Comparison of ENCODE assay signal across 8 mouse cellular contexts in the genomic region with DNA sequence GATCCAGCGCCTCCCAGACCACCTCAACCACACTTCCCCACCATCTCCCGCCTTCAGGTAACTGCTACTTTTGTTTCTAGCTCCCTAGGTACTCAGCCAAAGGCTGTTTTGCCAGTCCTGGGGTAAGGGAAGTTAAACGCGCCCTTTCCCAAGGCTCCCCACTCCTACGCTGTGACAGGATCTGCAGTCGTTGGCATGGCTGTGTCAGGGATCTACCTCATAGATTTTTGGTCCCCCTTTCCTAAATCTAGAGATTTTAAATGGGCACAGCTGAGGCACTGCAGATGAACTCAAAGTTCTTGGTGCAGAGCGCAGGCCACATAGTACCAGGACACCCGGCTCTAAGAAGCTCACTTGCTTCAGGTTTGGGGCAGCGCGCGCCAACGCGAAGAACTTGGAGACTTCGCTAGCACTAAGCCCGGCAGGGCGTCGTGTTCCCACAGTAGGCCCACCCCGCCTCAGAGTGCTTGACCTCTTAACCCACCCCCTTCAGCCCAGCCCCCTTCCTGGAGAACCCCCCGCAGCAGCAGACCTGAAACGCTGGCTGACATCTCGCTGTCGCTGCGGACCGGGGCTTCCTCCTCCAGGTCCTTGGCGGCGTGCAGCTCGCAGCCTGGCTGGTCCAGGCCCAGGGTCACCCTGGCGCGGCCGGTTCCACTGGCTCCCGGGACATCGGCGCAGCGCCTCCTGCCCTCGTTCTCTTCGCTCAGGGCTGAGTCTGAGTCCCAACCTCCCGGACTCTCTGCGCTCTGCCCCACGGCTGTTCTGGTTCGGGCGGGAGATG. TPM values are rescaled to one million over a fixed set of nuclear protein-coding genes. Genes with fewer than 3 reads are reported as not detected.
DNase-seq lines count a peak whose midpoint lies in the region; ATAC-seq lines count a peak whose summit lies in the region.
"Had no signal": no experiment of that assay in that cellular context is flagged by ENCODE, and none has a peak within 500 bp of the region (broad histone marks: within the 10 kb centered on the region; RNA-seq: fewer than 3 reads in every experiment).

No protein-coding gene starts in this region.

- H3K9me3 ChIP-seq in liver, embryonic 12.5 days (replicated peaks) = no peaks in the 10 kb centered on the region
- no peaks in the 10 kb centered on the region for H3K9me3 ChIP-seq in embryonic facial prominence, embryonic 10.5 days
- H3K9me3 ChIP-seq in hindbrain, embryonic 13.5 days = no peaks in the 10 kb centered on the region
- no peaks in the 10 kb centered on the region for H3K9me3 ChIP-seq in neural tube, embryonic 12.5 days

- no peak overlapping the region for H3K9ac ChIP-seq in liver, embryonic 12.5 days
- peak overlapping the region; percentile 5; the same call in 1 of the 2 replicates for H3K9ac ChIP-seq in hindbrain, embryonic 13.5 days
- peak overlapping the region; percentile 39; the same call in 1 of the 2 replicates for H3K9ac ChIP-seq in neural tube, embryonic 12.5 days

- H3K4me1 ChIP-seq in liver, embryonic 12.5 days = peaks cover 24% of the 10 kb centered on the region
- H3K4me1 ChIP-seq in embryonic facial prominence, embryonic 10.5 days = peaks cover 46% of the 10 kb centered on the region
- peaks cover 43% of the 10 kb centered on the region for H3K4me1 ChIP-seq in hindbrain, embryonic 13.5 days (replicated peaks)
- peaks cover 34% of the 10 kb centered on the region for H3K4me1 ChIP-seq in neural tube, embryonic 12.5 days

- intact Hi-C loops in left cerebral cortex, postnatal 14 days (cut with DNase I) = no loop called here

- H3K36me3 ChIP-seq in liver, embryonic 12.5 days = no peaks in the 10 kb centered on the region
- H3K36me3 ChIP-seq in embryonic facial prominence, embryonic 10.5 days (replicated peaks) = no peaks in the 10 kb centered on the region
- H3K36me3 ChIP-seq in hindbrain, embryonic 13.5 days = no peaks in the 10 kb centered on the region
- H3K36me3 ChIP-seq in neural tube, embryonic 12.5 days = no peaks in the 10 kb centered on the region

- H3K4me2 ChIP-seq in liver, embryonic 12.5 days = peak overlapping the region; percentile 57
- peak overlapping the region; percentile 56 for H3K4me2 ChIP-seq in hindbrain, embryonic 13.5 days
- peak overlapping the region; percentile 61 for H3K4me2 ChIP-seq in neural tube, embryonic 12.5 days (replicated peaks)

- H3K27ac ChIP-seq in liver, embryonic 12.5 days = no peak overlapping the region
- peak overlapping the region; percentile 67 for H3K27ac ChIP-seq in embryonic facial prominence, embryonic 10.5 days (replicated peaks)
- H3K27ac ChIP-seq in hindbrain, embryonic 13.5 days = no peak overlapping the region
- no peak overlapping the region for H3K27ac ChIP-seq in neural tube, embryonic 12.5 days

- H3K27me3 ChIP-seq in liver, embryonic 12.5 days (replicated peaks) = peaks cover 98% of the 10 kb centered on the region
- H3K27me3 ChIP-seq in embryonic facial prominence, embryonic 10.5 days (replicated peaks; ENCODE audit: low read depth, poor library complexity, severe bottlenecking) = peaks cover 100% of the 10 kb centered on the region
- peaks cover 94% of the 10 kb centered on the region for H3K27me3 ChIP-seq in hindbrain, embryonic 13.5 days
- peaks cover 94% of the 10 kb centered on the region for H3K27me3 ChIP-seq in neural tube, embryonic 12.5 days (replicated peaks)

- ATAC-seq in liver, embryonic 12.5 days = 0 out of 2 replicates have a peak, but pooled peaks have one; percentile 11
- ATAC-seq in hindbrain, embryonic 13.5 days (ENCODE audit: low FRiP score) = peak; percentile 30; the same call in 1 of the 2 replicates
- ATAC-seq in neural tube, embryonic 12.5 days (ENCODE audit: low FRiP score, low read depth) = peak; percentile 0; the same call in 1 of the 2 replicates

- 1% methylated on average over 41 of the region's 41 CpGs for WGBS in liver, embryonic 12.5 days (ENCODE audit: insufficient replicate concordance)
- under 1% methylated on average over 41 of the region's 41 CpGs for WGBS in embryonic facial prominence, embryonic 10.5 days
- under 1% methylated on average over 39 of the region's 41 CpGs for WGBS in hindbrain, embryonic 13.5 days
- 1% methylated on average over 41 of the region's 41 CpGs for WGBS in neural tube, embryonic 12.5 days

- no peak for DNase-seq in liver
- DNase-seq in embryonic facial prominence, embryonic 10.5 days (ENCODE audit: low spot score) = peak; percentile 74
- no peak for DNase-seq in left cerebral cortex, postnatal 14 days (ENCODE audit: low spot score in 2 of 2)
- no peak for DNase-seq in spleen, postnatal 4 days (ENCODE audit: low spot score in 2 of 2)

- H3K4me3 ChIP-seq in liver, embryonic 12.5 days = peak overlapping the region; percentile 32
- H3K4me3 ChIP-seq in embryonic facial prominence, embryonic 10.5 days = peak overlapping the region; percentile 61
- H3K4me3 ChIP-seq in hindbrain, embryonic 13.5 days = peak overlapping the region; percentile 35
- H3K4me3 ChIP-seq in neural tube, embryonic 12.5 days = peak overlapping the region; percentile 34

RNA-seq across cellular contexts. Expression of gene Nkx3-2, which starts 1.2 kb away (rescaled TPM):
- polyA plus RNA-seq in liver, embryonic 12.5 days (2016; fragmentation: Nextera tagmentation; extraction: Ambion mirVana) = 0.07 and 0.43 TPM in 2 replicates
- 1.9 and 2.2 TPM in 2 replicates for polyA plus RNA-seq in embryonic facial prominence, embryonic 10.5 days (2016; fragmentation: Nextera tagmentation; extraction: Ambion mirVana)
- 0.14 TPM in 1 of 2 replicates, not detected in the other for polyA plus RNA-seq in hindbrain, embryonic 13.5 days (2015; fragmentation: Nextera tagmentation; extraction: Ambion mirVana)
- polyA plus RNA-seq in neural tube, embryonic 12.5 days (2016; fragmentation: Nextera tagmentation; extraction: Ambion mirVana) = 2.1 and 4.0 TPM in 2 replicates
- not detected for total RNA-seq in left cerebral cortex, postnatal 14 days (2021)
- polyA plus RNA-seq: liver, embryonic 16.5 days had no signal

RNA-seq across cellular contexts. Expression of gene Rab28, which starts 55.2 kb away (rescaled TPM):
- 30.2 and 31.4 TPM in 2 replicates for polyA plus RNA-seq in liver, embryonic 12.5 days (2016; fragmentation: Nextera tagmentation; extraction: Ambion mirVana)
- 66.5 and 67.6 TPM in 2 replicates for polyA plus RNA-seq in embryonic facial prominence, embryonic 10.5 days (2016; fragmentation: Nextera tagmentation; extraction: Ambion mirVana)
- 68.8 and 71.8 TPM in 2 replicates for polyA plus RNA-seq in hindbrain, embryonic 13.5 days (2015; fragmentation: Nextera tagmentation; extraction: Ambion mirVana)
- polyA plus RNA-seq in neural tube, embryonic 12.5 days (2016; fragmentation: Nextera tagmentation; extraction: Ambion mirVana) = 82.3 and 86.2 TPM in 2 replicates
- total RNA-seq in left cerebral cortex, postnatal 14 days (2021) = 10 to 100 TPM; 60.8 TPM
